Mouse (Mus musculus): Measurements from ENCODE around the gene Oxnad1.

Oxnad1 gene

DNA sequence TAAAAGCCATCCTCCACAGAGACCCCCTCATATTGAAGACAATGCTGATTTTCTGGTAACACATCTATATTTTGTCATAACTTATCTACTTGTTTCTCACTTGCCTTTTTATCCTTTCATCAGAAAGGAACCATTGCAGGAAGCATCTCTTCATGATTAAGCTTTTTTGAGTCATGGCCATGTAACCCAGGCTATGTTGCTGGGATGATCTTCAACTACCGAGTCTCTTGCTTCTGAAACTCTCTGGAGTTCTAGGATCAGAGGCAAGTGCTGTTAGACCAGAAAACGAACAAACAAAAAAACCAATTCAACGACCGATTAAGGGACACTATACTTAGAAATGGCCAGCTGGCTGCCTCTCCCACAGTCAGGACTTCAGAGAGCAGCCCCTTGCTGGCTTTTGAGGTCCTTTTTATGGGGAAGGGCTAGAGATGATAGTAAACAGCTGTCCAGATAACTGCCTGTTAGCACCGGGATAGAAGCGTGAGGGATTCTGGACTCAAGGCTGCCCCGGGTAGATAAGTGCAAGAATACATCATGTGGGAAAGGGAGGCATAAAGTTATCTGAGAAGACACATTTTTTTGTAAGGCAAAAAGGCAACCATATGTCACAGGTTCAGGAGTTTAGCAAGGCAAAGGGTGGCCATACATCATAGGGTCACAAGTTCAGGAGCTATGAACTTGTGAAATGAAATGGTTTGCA lies 60.8 kb downstream of the Oxnad1 start:
- peak; percentile 11 for DNase-seq

DNA sequence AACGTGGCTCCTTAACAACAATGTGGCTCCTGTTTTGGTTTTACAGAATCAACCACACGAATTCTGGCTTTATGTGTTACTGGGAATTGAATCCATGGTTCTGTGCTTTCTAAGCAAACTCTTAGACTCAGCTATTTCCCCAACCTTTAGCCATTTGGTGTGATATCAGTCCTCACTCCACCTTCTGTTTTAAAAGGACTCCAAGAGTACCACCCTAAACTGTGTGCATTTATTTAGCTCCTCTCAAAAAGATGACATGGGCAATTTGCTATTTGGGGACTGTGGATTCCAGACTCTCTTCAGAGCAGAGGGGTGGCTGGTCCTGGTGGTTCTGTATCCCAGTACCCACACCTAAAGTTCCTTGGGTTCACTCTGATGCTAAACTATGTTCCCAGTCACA lies 61.4 kb downstream of the Oxnad1 start:
- DNase-seq = no peak

DNA sequence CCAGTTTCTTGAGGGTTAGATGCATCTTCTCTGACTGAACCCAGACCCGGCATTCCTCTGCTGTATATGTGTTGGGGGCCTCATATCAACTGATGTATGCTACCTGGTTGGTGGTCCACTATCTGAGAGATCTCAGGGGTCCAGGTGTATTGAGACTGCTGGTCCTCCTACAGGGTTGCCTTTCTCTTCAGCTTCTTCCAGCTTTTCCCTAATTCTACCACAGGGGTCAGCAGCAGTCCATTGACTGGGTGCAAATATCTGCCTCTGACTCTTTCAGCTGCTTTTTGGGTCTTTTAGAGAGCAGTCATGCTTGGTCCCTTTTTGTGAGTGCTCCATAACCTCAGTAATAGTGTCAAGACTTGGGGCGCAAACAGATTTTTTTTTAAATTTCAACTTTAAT lies 65.7 kb downstream of the Oxnad1 start:
- DNase-seq = no peak

DNA sequence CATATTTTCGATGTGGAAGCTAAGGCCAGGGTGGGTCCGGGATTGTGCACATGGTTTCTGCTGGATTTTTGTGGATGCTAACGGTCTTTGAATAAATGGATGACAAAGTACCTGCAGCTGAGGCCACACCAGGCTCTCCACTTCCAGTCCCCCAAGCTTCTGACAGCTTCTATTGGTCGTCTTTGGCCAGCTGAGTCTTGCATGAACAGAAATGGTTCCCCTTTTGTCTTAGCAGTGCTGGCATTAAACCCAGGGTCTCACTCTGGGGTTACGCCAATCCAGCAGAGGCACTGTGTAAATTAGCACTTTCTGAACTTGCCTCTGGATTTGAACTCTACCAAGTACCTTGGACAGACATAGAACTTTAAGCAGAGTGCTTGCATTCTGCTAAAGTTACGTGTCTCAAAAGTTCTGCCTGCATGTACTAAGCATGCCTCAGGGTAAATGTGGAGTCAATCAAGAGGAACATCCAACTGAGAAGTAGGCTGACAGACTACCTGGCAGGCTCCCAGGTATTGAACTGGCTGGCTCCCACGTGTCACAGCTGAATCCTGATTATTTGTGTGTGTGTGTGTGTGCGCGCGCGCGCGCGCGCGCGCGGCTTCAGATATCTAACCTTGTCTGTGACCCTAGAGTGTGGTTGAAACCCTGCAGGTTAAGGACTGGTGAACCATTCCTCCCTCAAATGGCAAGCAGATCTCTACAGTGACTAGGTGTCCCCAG lies 67.2 kb downstream of the Oxnad1 start:
- DNase-seq = no peak

All from embryo, embryonic 11 days (tissue).